Mouse (Mus musculus): Measurements from ENCODE around the gene Vwa8.

The Vwa8 gene

DNA sequence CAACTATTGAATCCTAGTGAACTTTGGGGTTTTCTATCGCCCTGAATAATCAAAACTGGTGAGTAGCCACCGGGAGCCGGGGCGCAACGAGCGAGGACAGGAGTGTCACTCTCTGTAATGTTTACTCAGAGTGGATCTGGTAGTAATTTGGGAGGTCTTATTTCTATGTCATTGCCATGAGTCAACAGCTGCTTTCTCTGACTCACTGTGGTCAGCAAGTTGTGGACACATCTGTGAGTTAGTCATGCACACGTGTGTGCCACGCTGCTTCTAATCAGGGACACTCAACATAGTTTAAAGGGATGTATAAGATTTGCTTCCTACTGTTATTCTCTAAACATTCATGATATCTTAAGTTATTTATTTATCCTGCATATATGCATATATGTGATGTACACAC lies 332.9 kb downstream of the Vwa8 start:
- in situ Hi-C loops (cut with MseI, MboI) = no loop called here

DNA sequence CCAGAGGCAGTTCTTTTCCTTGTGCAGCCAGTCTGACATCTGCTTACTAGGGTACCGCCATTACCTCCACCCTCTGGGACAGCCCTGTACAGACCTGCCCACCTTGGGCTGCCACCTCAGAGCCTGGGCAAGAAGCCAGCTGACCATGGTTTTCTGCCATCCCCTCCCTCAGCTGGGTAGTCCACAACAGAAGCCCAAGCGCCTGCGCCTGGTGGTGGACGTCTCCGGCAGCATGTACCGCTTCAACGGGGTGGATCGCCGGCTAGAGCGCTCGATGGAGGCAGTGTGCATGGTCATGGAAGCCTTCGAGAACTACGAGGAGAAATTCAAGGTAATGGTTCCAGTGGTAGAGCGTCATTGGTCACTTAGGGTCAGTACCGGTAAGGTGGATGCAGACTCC lies 333.9 kb downstream of the Vwa8 start:
- in situ Hi-C loops (cut with MseI, MboI) = no loop called here

DNA sequence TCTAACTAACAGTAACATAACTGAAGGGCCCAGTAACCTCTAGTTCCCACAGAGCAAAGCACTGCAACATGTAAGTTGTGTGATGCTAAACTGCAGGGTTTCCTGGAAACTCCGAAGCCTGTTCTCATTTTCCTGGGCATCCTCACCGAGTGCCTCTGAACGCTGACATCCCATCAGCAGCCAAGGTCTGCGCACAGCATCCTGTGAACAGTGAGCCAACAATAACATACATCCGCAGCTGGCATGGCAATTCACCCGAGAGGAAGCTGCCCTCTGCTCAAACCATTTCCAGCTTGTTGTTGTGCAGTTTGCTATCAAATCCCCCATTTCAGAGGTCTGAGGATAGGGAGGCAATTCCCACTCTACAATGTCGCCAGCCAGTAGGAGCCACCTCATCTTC lies 334.4 kb downstream of the Vwa8 start:
- in situ Hi-C loops (cut with MseI, MboI) = no loop called here

DNA sequence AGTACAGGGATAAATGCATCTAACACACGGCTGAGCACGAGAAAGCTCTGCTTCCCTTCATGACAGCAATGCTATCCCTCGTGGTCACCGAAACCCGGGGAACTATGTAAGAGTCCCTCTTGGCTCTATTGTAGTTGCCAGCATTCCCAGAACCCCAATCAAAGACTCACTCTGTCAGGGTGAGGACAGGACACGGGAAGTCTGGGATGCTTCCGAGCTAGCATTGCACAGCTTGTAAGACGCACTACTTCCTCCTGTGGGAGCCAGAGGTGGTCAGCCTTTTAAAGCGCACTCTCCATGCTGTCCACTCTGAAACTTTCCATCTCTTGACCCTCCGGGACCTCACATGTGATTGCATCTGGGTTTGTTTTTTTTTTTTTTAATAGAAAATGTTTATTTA lies 335.2 kb downstream of the Vwa8 start:
- in situ Hi-C loops (cut with MseI, MboI) = no loop called here

DNA sequence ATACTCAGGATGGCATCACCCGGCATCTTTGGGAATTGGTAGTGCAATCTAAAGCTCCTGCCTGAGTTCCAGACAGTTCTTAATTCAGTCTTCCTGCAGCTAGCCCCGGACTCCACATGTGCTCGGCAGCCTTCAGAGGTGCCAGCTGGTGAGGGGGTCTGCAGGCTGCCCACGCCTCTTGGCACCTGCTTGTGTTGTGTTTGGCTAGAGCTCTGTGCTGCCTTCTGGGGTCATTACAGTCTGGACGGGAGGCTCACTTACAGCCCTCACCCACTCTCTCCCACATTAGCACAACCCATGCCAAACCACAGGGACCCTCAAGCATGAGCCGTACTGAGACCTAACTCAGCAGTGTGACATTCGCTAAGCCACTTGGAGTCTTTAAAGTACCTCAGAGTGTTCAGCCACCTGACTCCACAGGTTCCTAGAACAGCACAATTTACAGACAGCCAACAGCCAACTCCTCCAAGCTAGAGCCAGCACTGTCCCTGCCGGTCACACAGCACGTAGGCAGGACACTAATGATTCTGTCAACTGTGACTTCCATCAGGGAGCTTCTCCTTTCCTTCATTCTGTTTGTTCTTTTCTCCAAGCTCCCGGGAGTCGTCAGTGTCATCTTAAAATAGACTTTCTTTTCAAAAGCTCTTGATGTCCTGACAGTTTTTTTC lies 336.3 kb downstream of the Vwa8 start:
- in situ Hi-C loops (cut with MseI, MboI) = no loop called here

DNA sequence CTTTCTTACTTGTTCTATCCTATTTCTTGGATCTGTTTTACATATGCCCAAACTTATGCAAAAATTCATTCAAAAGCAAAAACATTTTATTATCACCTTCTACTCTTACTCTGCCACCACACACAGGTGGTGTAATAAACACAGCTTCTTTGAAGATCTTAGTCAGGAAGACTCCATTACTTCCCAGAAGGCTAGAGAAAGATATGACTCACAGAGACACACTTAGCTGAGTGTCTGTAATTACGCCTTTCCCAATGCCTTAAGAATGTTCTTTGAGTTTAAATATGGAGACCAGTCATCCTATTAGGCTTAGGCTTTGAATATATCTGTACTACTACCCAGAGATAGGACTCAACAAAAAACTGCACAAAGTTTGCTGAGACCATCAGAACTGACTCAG lies 338.1 kb downstream of the Vwa8 start:
- in situ Hi-C loops (cut with MseI, MboI) = no loop called here

DNA sequence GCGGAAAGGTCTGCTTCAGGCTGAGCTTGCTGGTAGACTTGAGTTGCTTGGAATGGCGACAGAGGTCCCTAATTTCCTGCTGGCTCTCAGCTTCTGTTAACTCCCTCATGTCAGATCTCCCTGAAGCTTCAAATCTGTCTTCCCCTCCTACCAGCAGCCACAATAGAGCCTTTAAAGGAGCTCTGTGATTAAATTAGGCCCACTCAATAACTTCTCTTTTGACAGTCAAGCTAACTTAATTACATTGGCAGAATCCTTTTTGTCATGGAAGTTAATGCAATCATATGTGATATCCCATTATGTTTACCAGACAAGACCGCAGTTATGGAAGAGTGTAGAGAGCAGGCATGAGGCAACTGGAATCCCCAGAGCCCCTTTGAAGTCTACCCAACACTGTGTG lies 347.9 kb downstream of the Vwa8 start:
- in situ Hi-C loops (cut with MseI, MboI) = no loop called here

DNA sequence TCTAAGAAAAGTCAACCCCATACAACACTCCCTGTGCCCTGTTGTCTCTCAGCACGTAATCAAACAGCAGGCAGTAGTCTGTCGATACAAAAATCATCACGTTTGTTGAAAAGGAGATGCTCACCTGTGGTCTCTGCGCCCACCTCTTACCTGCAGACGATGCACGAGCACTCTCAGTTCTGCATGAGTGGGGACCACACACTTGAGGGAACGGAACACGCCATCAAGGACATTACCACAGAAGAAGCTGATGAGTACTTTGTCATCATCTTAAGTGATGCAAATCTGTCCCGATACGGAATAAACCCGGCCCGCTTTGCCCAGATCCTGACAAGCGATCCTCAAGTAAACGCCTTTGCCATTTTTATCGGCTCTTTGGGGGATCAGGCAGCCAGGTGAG lies 349.2 kb downstream of the Vwa8 start:
- in situ Hi-C loops (cut with MseI, MboI) = no loop called here

DNA sequence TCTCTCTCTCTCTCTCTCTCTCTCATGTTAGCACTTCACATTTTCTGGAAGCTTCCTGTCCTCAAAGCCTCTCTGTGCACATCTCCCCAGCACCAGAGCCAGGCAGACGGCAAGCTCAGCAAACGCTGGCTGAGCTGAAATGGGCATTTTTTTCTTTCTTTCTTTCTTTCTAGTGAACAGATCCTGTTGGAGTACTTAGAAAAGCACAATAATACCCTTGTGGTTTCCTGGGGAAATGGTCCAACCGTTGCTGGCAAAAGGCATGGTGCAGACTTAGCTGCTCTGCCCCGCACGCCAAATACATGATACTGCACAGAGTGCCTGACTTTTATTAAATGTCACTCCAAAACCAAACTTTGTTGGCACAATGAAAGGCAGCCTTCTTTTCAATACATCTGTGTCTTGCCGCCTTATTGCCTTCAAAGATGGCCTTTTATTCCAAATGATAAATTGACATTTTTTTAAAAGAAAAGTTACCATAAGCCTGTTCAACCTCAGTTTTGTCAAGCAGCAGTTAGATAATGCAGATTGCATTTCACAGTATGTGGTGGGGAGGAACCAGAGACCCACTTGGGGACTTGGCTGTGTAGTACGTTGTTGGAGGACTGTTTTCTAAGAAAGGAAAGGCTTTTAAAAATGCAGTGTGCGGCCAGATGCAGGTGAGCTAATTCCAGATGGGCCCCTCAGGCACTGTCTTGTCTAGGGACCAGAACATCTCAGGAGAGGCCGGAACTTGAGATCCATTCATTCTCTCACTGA lies 351.5 kb downstream of the Vwa8 start:
- in situ Hi-C loops (cut with MseI, MboI) = no loop called here

DNA sequence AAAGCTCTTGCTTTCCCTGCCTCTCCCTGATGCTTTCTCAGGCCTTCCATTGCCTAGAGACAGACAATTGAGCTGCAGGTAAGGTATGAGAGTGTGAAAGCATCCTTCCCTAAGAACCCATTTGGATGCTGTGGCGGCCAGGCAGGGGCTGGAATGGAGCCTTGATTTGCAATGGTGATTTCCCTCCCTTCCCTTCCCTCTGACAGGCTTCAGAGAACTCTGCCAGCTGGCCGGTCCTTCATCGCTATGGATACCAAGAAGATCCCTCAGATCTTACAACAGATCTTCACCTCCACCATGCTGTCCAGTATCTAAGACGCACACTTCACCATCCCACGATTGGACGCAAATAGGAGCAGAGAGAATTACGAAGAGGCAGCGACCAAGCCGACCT lies 352.0 kb downstream of the Vwa8 start:
- in situ Hi-C loops (cut with MseI, MboI) = no loop called here

DNA sequence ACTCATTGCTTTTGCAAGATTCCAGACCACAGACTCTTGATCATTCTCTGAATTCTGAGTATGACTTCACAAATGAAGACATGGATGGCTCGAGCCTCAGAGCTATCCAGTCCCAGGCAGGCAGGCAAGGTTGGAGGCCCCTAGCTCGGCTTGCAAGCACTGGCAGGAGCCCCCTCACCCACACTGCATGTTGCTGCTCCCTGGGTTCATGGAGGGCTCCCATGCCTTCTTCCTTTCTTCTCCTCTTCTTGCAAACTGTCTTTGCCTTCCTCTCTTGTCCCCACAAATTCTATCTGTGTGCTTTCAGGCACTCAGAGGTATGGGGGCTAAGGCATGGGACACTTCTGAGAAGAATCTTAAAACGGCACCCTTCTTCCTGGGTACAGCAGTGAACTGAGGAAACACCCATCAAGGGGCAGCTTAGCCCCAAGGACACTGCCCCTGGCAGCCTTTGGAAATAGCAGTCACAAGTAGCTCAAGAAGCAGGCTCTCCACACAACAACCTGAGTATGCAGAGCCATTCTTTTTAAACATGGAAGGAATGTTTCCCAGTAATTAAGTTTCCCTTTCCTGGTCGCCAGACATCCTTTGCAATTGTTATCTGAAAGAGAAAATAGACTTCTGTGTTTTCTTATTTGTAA lies 354.0 kb downstream of the Vwa8 start:
- in situ Hi-C loops (cut with MseI, MboI) = no loop called here

DNA sequence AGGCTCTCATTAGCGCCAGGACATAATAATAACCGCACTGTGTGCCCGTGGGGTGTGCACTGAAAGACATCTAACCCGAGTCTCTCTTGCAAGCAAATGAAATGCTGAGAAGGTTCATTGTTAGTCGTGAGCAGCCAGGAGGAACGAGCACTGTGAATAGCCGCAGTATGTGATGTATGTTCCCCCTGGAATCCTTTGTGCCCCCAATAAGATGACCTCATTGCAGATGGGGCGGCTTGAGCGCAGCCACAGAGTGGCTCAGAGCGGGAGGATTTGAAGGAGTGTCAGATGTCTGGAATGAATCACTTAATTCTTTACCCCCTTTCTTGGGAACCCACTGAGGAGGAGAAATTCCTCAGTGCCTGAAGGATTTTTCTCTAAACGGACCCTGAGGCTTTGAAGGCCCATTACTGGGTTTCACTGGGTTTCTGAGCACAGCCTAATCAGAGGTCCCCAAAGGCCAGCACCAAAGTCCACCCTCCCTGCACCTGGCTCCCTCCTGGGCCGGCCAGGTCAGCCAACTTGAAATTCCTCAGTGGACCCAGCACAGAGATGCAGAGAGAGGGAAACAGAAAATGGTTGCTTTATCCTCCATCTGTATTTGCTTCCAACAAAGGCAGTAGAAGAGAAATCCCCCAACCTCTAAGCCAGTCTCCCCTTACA lies 354.8 kb downstream of the Vwa8 start:
- in situ Hi-C loops (cut with MseI, MboI) = no loop called here

DNA sequence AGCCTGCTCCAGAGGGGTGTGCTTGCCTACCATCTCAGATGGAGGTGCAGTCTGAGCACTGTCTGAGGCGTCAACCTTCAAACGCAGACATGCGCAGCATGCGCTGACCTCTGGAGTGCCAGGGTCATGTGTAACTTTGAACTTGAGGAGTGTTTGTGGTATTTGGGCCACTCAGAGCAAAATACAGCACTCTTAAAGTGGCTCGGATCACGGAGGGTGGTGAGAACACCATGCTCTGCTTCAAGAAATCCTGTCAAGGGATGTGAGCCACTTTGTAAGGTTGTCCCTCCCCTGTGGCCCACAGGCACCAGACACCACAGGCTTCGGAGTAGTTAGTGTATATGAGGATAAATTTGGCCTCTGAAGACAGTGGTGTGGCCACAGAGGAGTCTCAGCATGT lies 356.0 kb downstream of the Vwa8 start:
- in situ Hi-C loops (cut with MseI, MboI) = no loop called here

DNA sequence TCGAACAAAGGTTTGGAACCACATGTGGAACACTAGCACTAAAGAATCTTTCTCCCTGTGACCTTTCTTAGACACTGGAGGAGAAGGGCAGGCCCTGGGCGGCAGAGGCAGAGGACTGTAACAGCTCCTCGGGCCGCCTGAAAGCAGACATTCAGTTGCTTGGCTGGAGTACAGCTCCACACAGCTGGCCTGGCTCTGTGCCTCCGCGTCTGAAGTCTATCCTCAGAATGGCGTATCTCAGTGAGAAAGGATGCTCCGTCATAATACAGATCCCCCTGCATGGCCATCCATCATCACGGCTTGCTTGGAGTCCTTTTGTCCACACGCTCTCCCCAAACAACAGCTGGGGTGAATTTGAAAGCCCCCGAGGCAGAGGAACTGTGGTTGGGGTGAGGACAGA lies 357.4 kb downstream of the Vwa8 start:
- in situ Hi-C loops (cut with MseI, MboI) = no loop called here

DNA sequence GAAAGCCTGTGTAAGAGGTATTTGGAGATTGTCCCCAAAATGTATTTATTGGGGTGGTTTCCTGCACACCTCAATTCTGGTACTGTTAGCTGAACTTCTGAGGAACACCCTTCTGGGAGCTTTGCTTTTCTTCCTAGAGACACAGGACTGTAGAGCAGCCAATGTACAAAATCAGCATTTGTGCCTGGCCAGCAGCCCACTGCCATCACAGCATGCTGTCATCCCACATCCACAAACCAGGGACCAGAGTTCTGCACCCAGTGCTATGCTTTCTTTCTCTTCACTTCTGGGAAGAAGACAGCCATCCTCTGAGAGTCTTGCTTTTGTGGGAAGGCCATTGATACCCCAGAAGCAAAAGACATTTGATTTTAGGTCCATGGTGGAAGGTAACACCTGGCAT lies 359.6 kb downstream of the Vwa8 start:
- in situ Hi-C loops (cut with MseI, MboI) = no loop called here

DNA sequence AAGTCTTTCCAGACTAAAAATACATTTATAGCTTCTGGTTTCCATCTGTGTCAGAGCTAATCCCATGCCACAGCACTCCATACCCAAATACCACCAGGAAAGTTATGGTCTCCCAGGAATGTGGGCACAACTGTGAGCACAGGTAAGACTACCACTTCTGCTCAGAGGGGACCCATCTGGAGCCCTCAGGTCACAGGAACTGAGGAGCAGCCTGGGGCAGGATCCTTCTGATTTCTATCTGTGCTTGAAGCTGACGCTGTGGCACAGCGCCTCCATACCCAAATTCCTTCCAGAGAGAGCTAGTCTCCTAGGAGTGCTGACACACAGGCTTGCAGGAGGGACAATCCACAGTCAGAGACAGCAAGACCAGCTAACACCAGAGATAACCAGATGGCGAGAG lies 361.0 kb downstream of the Vwa8 start:
- in situ Hi-C loops (cut with MseI, MboI) = no loop called here

DNA sequence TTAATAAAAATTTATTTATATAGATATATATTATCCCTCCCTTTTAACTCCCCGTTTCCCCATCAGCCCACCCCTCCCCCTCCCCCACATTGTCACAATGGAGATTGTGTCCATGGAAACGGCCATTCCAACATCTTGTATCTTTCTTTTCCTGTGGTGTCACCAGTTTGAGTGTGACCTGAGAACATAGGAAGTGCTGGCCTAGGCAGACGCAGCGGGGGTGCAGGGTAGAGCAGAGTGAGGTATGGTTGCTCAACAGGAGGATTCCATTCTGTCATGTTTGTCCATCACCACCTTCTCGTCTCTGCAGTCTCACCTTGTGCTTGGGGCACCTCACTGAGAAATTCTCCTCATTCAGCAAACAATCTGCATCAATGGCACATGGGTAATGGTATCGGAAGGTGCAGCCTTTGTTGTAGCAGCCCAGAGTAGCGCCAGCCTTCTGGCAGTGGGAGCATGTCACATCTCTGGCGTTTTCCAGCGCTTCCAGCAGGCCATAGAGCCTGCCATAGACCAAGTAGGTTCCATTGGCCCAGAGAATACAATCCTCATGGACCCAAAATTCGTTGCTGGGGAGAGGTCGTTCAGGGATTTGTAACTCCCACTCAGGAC lies 363.6 kb downstream of the Vwa8 start:
- in situ Hi-C loops (cut with MseI, MboI) = no loop called here

DNA sequence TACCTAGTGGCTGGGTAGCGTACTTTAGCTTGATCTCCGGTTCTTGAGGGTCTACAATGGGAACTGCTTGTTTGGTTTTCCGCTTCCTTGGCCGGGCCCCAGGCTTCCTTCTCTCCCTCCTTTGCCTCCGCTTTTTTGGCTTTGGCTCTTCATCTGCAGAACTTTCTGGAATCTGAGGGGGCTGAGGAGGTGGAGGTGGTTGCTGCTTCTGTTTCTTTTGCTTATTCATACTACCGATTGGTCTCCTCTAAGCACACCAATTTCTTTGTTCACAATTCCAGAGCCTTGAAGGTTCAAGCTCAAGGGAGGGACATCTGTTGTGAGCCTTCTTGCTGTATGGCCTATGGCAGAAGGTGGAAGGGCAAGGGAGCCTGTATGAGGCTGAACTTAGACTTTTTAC lies 365.3 kb downstream of the Vwa8 start:
- in situ Hi-C loops (cut with MseI, MboI) = no loop called here

DNA sequence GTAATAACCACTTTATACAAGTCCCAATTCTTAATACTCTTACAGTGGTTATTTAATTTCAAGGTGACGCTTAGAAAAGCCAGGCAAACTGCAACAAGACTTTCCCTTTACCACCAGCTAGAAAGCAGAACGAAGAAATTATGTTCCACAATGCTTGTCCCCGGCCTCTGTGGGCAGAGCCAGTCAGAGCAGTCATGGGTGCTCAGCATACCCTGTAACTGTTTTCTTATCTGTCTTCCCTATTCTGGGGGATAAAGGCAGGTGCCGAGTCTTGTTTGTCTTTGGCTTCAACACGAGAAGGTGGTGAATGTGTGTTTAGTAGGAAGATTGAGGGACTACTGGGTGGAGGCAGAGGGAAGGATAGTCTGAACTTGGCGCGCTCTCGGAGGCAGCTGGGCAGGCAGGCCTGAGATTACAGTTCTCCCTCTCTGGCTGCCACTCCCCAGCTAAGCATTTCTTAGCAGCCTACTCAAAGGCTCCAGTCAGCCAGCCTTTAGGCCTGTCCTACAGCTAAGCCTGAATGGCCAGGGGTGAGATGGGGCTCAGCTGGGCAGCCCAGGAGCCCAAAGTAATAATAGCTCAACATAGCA lies 365.9 kb downstream of the Vwa8 start:
- in situ Hi-C loops (cut with MseI, MboI) = no loop called here

DNA sequence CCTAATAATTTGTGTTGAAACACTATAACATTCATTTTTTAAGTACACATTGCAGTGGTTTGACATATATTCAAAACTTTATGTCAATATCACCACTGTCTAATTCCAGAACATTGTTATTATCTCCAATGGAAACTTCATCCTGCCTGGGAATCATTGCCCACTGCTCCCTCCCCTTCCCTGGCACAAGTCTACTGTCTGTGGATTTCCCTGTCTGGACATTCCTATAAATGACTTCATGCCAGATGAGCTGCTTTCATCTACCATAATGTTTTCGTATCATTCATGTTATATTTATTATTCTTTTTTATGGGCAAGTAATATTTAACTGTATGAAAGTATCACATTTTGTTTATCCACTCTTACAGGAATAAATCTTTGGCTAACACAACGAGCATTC lies 367.5 kb downstream of the Vwa8 start:
- in situ Hi-C loops (cut with MseI, MboI) = no loop called here

DNA sequence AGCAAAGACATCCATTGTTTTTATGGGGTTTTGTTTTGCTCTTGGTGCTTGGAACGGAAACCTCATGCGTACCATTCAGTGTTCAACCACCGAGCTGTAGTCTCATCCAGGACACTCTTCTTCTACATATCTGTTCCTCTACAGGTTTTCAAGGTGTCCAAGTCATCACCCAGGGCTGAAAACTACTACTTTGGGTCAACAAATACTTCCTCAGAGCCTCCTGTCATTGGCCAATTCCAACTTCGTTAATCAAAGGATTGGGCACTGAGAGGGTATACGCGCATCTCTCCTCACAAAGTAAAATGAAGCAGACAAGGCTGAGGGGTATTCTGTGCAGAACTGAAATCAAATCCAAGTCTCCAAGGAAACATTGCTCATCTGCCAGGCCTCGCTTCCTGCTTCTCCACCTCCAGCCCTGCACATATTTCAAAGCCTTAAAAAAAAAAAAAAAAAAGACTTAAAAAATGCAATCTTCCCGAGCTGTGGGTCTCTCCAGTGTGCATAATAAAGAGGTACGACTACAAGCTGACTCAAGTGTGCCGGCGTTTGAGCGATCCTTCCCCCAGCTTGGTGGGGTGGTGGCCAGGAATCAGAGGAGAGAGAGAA lies 374.7 kb downstream of the Vwa8 start:
- in situ Hi-C loops (cut with MseI, MboI) = no loop called here
